In the genomic region with DNA sequence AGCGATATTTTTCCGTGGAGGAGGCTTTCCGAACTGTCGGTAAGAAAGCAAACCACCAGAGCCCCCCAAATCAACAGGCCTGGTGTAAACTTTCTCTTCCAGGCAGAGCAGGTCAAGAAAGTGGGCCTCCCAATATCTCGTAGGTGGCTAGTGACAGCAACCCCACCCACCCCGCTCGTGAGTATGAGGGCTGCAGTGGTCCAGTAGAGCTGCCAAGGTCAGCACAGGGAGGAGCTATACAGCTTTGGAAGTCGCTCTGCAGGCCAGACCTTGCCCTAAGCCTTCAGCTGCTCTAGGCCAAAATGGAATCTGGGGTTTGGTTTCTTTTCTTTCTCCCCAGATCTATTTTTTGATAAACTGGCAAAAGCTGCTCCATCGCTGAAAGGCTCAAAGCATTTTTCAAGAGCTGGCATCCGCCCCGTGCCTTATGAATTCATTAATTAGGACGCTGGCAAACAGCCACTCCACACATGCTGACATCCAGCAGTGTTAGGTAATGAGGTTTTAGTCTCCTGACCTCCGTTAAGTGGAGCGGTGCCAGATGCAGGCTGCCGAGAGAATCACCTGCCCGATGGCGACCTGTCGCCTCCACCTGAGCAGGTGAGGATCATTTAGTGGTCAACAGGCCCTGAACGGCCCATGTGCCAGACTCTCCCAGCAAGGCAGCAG, we compare ENCODE assay signal across 8 mouse cellular contexts. TPM values are rescaled to one million over a fixed set of nuclear protein-coding genes. Genes with fewer than 3 reads are reported as not detected.
DNase-seq lines count a peak whose midpoint lies in the region; ATAC-seq and TF ChIP-seq lines count a peak whose summit lies in the region.

No protein-coding gene starts in this region.

- H3K27me3 ChIP-seq in heart, embryonic 15.5 days = no peaks in the 10 kb centered on the region
- H3K27me3 ChIP-seq in hindbrain, postnatal 0 days (ENCODE audit: insufficient read depth, low read length) = no peaks in the 10 kb centered on the region
- no peaks in the 10 kb centered on the region for H3K27me3 ChIP-seq in stomach, embryonic 16.5 days (ENCODE audit: control insufficient read depth, insufficient read depth, low read length)
- no peaks in the 10 kb centered on the region for H3K27me3 ChIP-seq in intestine, embryonic 15.5 days (replicated peaks)

- H3K4me1 ChIP-seq in heart, embryonic 15.5 days (replicated peaks) = peaks cover 58% of the 10 kb centered on the region
- peaks cover 32% of the 10 kb centered on the region for H3K4me1 ChIP-seq in hindbrain, postnatal 0 days (ENCODE audit: insufficient read depth, low read length)
- peaks cover 27% of the 10 kb centered on the region for H3K4me1 ChIP-seq in stomach, embryonic 16.5 days (ENCODE audit: control insufficient read depth, insufficient read depth, low read length)
- peaks cover 19% of the 10 kb centered on the region for H3K4me1 ChIP-seq in intestine, embryonic 15.5 days (replicated peaks)

- TF ChIP-seq CTCF in hindbrain, postnatal 0 days (IDR thresholded peaks at IDR 0.05; ENCODE audit: low read depth) = no peak

- H3K27ac ChIP-seq in heart, embryonic 15.5 days = peak overlapping the region; percentile 10; the same call in 1 of the 2 replicates
- H3K27ac ChIP-seq in hindbrain, postnatal 0 days = peak overlapping the region; percentile 70
- no peak overlapping the region; the same call in 1 of the 2 replicates for H3K27ac ChIP-seq in stomach, embryonic 16.5 days (ENCODE audit: low read length)
- no peak overlapping the region for H3K27ac ChIP-seq in intestine, embryonic 15.5 days

- no peaks in the 10 kb centered on the region for H3K36me3 ChIP-seq in heart, embryonic 15.5 days
- H3K36me3 ChIP-seq in hindbrain, postnatal 0 days (ENCODE audit: insufficient read depth, low read length) = no peaks in the 10 kb centered on the region
- H3K36me3 ChIP-seq in stomach, embryonic 16.5 days (ENCODE audit: control insufficient read depth, insufficient read depth, low read length) = no peaks in the 10 kb centered on the region
- no peaks in the 10 kb centered on the region for H3K36me3 ChIP-seq in intestine, embryonic 15.5 days

- H3K4me2 ChIP-seq in heart, embryonic 15.5 days = no peak overlapping the region
- H3K4me2 ChIP-seq in hindbrain, postnatal 0 days (ENCODE audit: low read depth, low read length) = 0 out of 2 replicates have a peak overlapping the region, but pooled peaks have one; percentile 5
- no peak overlapping the region for H3K4me2 ChIP-seq in stomach, embryonic 16.5 days (ENCODE audit: low read depth, low read length)
- no peak overlapping the region for H3K4me2 ChIP-seq in intestine, embryonic 15.5 days (replicated peaks)

- no peak overlapping the region for H3K4me3 ChIP-seq in heart, embryonic 15.5 days
- H3K4me3 ChIP-seq in hindbrain, postnatal 0 days (ENCODE audit: low read length) = no peak overlapping the region
- no peak overlapping the region for H3K4me3 ChIP-seq in stomach, embryonic 16.5 days (replicated peaks; ENCODE audit: low read length)
- H3K4me3 ChIP-seq in intestine, embryonic 15.5 days (replicated peaks) = no peak overlapping the region

- H3K9me3 ChIP-seq in heart, embryonic 15.5 days (replicated peaks) = no peaks in the 10 kb centered on the region
- no peaks in the 10 kb centered on the region for H3K9me3 ChIP-seq in hindbrain, postnatal 0 days (ENCODE audit: low read length)
- no peaks in the 10 kb centered on the region for H3K9me3 ChIP-seq in stomach, embryonic 16.5 days (replicated peaks; ENCODE audit: control insufficient read depth, low read length)
- no peaks in the 10 kb centered on the region for H3K9me3 ChIP-seq in intestine, embryonic 15.5 days

- H3K9ac ChIP-seq in heart, embryonic 15.5 days = no peak overlapping the region
- no peak overlapping the region for H3K9ac ChIP-seq in hindbrain, postnatal 0 days (replicated peaks; ENCODE audit: low read length)
- H3K9ac ChIP-seq in stomach, embryonic 16.5 days (ENCODE audit: low read length) = peak overlapping the region; percentile 9; the same call in 1 of the 2 replicates
- H3K9ac ChIP-seq in intestine, embryonic 15.5 days = no peak overlapping the region

- DNase-seq in heart, postnatal 4 days = no peak
- DNase-seq in right cerebral cortex, postnatal 10 days (ENCODE audit: low spot score in 2 of 2) = peak; percentile 61 to 73
- no peak for DNase-seq in right cerebral cortex, postnatal 36 days (ENCODE audit: low spot score in 2 of 2)
- DNase-seq in hindbrain, postnatal 0 days (ENCODE audit: low spot score) = peak; percentile 84
- DNase-seq in ovary, postnatal 14 days (ENCODE audit: low spot score) = no peak

- no peak for ATAC-seq in heart, embryonic 15.5 days (replicated peaks; ENCODE audit: insufficient number of reproducible peaks, insufficient read depth, low FRiP score, low read depth)
- ATAC-seq in hindbrain, postnatal 0 days = peak; percentile 21
- no peak for ATAC-seq in stomach, embryonic 16.5 days (ENCODE audit: insufficient read depth, low FRiP score)
- no peak for ATAC-seq in intestine, embryonic 15.5 days

- WGBS in heart, embryonic 15.5 days = 52% methylated on average over 19 of the region's 19 CpGs
- 39% methylated on average over 19 of the region's 19 CpGs for WGBS in hindbrain, postnatal 0 days
- WGBS in stomach, embryonic 16.5 days = 53% methylated on average over 19 of the region's 19 CpGs
- 66% methylated on average over 19 of the region's 19 CpGs for WGBS in intestine, embryonic 15.5 days

RNA-seq across cellular contexts. Expression of a gene that starts 5.6 kb away (rescaled TPM):
- 10.3 and 12.5 TPM in 2 replicates for polyA plus RNA-seq in heart, embryonic 15.5 days (2015; fragmentation: Nextera tagmentation; extraction: Ambion mirVana)
- 10 to 100 TPM; 15.3 to 18.4 TPM for total RNA-seq in heart, postnatal 4 days (2021)
- total RNA-seq in hindbrain, postnatal 0 days (2014; rRNA removed) = 9.7 and 14.4 TPM in 2 replicates
- 9.8 and 11.3 TPM in 2 replicates for polyA plus RNA-seq in hindbrain, postnatal 0 days (2015; fragmentation: Nextera tagmentation; extraction: Ambion mirVana)
- polyA plus RNA-seq in stomach, embryonic 16.5 days (2015; fragmentation: Nextera tagmentation; extraction: Ambion mirVana) = 11.0 and 14.5 TPM in 2 replicates
- 12.2 and 14.0 TPM in 2 replicates for polyA plus RNA-seq in intestine, embryonic 15.5 days (2015; fragmentation: Nextera tagmentation; extraction: Ambion mirVana)

RNA-seq across cellular contexts. Expression of a gene that starts 50.8 kb away (rescaled TPM):
- 78.3 and 88.5 TPM in 2 replicates for polyA plus RNA-seq in heart, embryonic 15.5 days (2015; fragmentation: Nextera tagmentation; extraction: Ambion mirVana)
- total RNA-seq in heart, postnatal 4 days (2021) = 10 to 100 TPM; 56.9 to 70.7 TPM
- 69.1 and 71.5 TPM in 2 replicates for total RNA-seq in hindbrain, postnatal 0 days (2014; rRNA removed)
- polyA plus RNA-seq in hindbrain, postnatal 0 days (2015; fragmentation: Nextera tagmentation; extraction: Ambion mirVana) = 106 and 116 TPM in 2 replicates
- 102 and 110 TPM in 2 replicates for polyA plus RNA-seq in stomach, embryonic 16.5 days (2015; fragmentation: Nextera tagmentation; extraction: Ambion mirVana)
- polyA plus RNA-seq in intestine, embryonic 15.5 days (2015; fragmentation: Nextera tagmentation; extraction: Ambion mirVana) = 91.1 and 94.7 TPM in 2 replicates

Comparison
In these comparisons a context has a peak if more than half of its experiments do, and no peak if none do; other contexts are left out.
1. DNase-seq: peak in right cerebral cortex, postnatal 10 days (2 of 2) and hindbrain, postnatal 0 days (single experiment); none in heart, postnatal 4 days (single experiment), right cerebral cortex, postnatal 36 days (0 of 2) and ovary, postnatal 14 days (single experiment).
2. H3K27ac ChIP-seq: peak in heart, embryonic 15.5 days (single experiment) and hindbrain, postnatal 0 days (single experiment); none in stomach, embryonic 16.5 days (single experiment) and intestine, embryonic 15.5 days (single experiment).